Mouse (Mus musculus): ENCODE data around the gene Dhh.

GRCm38 (mm10) chr15:98897495-98897894 is 845 bp downstream of the Dhh start:
- TF ChIP-seq CTCF (IDR thresholded peaks at IDR 0.05; ENCODE audit: low read depth) (no peak), EP300 (IDR thresholded peaks at IDR 0.05; ENCODE audit: low read depth) (no peak)

Data from heart, postnatal 0 days (tissue).